Mouse (Mus musculus) layer of hippocampus, adult 11-12 months (tissue): ENCODE measurements around the gene Kcng1.
A peak's percentile ranks its signal among the peaks of the same experiment; 100 is the strongest.

ENCODE experiments used
- DNase-seq: peaks from one replicate; pipeline ENCODE4 v3.0.0; 2022; ENCODE audit warnings: low spot score

The Kcng1 gene

DNA sequence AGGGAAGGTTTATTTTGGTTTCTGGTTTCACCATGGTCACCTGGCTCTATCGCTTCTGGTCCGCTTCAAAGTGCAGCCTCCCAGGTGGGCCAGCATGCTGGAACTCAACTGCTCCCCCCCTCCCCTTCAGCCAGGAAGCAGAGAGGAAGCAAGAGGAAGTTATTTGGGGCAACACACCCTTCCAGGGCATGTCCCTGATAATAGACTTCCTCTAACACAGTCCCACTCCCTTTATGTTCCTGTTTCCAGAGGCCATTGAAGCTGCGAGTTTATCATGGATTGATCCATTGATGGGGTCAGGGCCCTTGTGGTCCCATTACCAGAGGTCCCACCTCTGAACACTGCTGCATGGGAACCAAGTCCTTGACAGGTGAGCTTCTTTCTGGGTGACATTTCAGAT is 21.4 kb downstream of the Kcng1 start:
- DNase-seq: no peak

DNA sequence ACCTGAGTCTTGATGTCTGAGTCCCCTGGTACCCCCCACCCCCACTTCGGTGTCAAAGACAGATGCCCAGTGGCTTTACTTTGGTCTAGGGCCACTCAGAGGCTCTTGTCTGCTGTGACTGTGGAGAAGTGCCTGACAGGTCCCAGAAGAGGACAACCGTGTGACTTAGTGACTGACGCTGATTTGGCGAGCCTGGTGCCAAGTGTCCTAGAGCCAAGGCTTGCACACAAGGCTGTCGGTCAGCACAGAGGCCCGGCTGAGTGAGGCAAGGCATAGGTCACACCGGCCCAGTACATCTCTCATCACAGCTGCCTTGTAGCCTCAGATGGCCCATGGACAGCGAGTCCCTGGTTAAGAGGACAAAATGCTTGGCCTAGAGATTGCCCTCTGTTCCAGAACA is 22.5 kb downstream of the Kcng1 start:
- DNase-seq: no peak

DNA sequence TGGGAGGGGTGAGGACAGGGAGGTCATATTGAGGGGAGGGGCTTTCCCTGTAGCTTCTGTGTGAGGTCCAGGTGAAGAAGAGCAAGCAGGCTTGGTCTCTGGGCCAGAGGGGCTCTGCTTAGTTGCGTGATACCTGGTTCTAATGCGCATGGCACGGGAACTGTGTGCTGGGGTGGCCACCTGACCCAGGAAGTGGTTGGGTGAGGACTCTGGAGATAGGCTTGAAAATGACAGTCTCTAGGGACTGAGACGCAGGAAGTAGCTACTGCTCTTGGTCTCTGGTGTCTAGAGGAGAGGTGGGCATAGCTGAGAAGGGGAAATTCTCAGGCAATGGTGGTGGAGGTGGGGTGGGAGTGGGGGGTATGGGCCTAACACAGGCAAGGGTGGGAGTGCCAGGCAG is 24.3 kb downstream of the Kcng1 start:
- no peak for DNase-seq

DNA sequence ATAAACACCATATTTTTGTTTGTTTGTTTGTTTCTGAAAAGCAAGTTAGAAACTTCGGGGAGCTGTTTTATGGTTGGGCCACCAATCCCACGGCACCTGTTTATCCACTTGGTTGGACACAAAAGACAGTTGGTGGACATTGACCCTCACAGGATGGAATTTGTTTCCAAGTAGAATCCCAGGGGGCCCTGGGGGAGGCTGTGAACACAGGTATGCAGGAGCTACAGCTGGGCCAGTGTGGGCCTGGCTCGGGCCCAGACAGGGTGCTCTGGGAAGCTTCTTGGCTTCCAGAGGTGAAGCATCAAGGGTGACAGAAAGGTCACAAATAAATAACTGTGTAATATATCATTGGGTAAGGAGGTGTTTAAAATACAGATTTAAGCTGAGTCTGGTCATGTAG is 25.0 kb downstream of the Kcng1 start:
- DNase-seq: no peak

DNA sequence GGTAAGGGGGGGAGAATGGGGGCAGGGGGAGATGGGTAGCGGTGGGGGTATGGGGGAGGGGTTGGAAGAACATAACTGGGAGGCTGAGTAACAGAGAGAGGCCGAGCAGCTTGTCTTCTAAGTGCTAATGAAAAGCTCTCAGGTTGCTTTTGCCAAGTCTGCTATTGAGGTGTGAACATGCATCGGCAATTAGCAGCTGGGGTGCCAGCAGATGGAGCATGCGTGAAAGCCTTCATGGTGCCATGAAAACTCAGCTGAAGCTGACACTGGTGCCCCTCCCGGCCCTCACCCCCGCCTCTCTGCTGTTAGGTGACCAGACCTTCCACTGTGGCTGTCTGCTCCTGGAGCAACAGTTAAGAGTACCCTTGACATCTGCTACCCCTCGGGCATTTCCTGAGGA is 27.7 kb downstream of the Kcng1 start:
- DNase-seq: no peak

DNA sequence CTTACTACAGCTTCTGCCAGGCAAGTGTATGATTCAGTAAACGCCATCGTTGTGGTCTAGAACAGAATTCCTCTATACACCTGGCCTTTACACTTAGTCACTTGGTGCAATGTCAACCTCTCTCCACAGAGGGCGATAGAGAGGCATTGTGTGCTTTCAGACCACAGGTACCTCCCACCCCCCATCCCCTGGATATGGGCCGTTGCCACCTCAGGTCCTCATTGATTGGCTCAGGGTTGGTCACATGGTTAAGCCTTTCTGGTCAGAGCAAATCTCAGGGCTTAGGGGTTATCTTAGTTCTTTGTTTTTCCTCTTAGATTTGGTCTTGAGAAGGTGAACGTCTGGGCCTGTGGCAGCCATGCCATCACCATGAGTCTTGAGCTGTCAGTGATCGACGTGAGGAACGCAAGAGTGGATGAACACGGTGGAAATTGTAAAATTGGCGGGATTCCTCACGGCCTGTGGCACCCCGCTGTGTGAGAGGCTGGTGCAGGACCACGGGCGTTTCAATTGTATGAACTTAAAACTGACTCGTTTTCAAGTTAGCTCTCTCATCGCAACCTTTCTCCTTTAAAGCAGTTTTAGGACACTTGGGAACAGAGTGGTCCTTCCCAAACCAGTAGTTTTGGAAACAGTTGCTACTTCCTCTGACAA is 28.8 kb downstream of the Kcng1 start:
- DNase-seq: peak; percentile 37

DNA sequence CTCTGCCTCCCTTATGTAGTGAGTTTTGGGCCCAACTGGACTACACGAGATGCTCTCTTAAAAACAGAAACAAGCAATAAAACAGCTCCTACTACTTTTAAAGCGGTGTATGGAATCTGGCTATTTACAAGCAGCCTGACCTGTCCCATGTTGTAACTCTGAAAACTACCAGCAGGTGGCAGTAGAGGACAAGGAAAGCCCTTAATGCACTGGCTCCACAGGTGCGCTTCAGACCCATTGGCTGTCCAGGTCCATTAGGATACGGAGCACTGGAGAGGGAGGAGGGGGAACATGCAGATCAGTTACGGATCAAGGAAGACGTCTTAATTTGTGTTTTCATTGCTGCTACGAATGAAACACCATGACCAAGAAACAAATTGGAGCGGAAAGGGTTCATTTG is 31.3 kb downstream of the Kcng1 start:
- DNase-seq: peak; percentile 92

DNA sequence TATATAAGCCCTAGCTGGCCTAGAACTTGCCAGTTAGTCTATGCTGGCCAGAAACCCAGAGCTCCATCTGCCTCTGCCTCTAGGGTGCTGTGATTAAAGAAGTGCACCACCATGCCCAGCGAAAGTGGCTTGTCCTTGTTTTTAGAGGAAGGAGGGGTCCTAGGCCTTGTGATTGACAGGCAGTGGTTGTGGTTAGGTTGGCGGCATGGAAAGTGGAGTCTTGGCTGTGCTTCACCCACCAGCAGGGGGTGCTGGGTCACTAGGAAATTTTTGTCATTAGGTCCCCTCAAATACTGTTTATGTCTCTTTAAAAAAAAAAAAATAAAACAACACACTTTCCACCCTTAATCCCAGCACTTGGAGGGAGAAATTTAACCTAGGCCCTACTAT is 32.7 kb downstream of the Kcng1 start:
- DNase-seq: no peak

DNA sequence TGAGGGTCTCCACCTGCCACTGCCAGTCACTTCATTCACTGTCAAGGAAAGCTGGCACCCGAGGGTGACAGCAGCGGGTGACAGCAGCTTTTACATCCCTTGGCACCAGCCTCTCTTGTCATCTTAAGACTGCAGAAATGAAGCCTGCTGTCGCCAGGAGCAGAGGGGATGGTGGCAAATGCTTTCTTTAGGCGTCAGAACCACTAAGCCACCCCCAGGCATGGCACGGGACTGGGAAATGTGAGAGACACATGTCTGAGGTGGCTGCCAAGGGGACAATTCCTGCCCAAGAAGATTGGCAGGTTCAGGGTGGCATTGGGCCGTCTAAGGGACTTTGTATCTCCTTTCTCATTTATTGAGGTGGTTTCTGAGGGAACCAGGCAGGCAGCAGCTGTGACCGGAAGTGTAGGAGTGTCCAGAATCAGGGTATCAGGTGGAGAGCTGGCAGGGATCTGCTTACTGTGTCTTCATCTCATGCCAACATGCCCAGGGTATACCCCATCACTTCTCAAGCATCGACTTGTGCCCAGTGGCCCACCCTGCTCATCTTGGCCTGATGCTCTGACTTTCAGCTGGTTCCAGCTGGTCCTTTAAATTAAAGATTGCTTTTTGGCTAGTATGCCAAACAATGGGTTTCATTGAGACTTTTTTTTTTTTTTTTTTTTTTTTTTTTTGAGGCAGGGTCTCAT is 33.2 kb downstream of the Kcng1 start:
- no peak for DNase-seq

DNA sequence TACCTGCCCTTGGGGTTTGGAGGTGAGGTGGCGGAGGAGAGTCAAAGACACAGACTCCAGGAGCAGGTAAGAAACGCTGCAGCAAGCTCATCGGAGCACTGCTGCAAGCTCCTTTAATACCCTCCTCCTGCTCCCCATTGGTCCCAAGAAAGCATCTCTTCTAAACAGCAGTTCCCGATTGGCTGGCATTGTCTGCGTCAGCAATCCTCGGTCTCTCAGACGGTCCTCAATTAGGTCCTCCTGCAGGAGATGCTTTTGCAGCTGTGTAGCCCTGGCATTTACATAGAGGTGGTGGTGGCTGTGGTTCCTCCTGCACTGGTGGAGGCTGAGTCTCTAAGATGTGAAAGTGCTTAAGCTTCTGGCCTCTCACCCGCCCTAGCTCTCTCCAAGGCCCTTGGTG is 36.0 kb downstream of the Kcng1 start:
- DNase-seq: no peak

DNA sequence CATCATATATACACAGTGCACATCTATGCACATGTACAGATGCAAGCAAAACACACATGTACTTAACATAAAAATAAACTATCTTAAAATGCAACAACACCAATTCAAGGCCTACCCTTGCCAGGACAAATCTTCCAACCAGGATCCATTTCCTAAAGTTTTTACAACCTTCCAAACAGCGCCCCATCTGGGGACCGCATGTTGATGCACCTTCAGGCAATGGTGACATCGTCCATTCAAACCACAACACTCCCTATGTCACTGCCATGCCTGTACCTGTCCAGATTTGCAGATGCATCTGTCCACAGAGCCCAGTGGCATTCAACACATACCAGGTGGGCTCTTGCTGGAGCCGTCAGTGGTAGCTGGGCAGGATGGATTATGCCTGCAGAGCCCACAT is 38.3 kb downstream of the Kcng1 start:
- DNase-seq: no peak

DNA sequence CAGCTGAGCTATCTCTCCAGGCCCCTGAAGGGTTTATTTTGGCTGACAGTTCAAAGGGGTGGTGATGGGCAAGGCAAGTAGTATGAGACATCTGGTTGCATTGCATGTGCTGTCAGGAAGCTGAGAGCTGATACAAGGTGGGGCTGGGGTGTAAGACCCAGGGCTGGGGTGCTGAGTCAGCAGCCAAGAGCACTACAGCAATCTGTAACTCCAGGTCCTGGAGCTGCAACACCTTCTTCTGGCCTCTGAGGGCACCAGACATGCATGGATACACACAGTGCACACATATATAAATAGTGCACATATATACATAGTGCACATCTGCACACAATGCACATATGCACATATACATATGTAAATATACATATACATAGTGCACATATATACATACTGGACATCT is 38.7 kb downstream of the Kcng1 start:
- no peak for DNase-seq

DNA sequence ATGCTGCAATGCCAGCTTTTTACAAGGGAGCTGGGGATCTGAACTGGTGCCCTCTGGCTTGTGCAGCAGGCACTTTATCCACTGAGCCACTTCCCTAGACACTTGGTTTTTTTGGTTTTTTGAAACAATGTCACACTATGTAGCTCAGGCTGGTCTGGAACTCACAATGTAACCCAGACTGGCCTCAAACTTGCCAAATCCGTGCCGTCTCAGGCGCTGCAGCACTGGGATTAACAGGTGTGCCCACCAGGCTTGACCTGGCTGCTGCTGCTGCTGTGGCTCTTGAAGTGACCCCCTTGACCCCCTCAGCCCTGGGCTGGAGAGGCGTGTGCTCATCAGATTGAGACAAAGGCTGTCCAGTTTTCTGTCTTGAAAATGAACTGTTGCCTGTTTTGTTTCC is 43.2 kb downstream of the Kcng1 start:
- DNase-seq: no peak

DNA sequence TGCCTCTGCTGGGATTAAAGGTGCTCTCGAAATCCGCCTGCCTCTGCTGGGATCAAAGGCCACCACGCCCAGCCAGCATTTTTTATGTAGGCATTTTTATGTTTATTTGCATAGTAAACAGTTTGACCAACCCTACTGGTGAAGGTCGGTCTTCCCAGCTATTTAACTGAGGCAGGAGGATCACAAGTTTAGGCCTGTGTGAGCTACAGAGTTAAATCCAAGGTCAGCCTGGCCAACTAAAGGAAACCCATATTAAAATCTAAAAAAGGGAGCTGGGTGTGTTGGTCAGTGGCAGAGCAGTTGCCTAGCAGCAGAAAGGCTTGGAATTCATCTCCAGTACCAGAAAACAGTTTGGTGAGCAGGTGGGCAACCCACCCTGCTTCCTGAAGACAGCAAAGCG is 48.2 kb downstream of the Kcng1 start:
- DNase-seq: no peak

DNA sequence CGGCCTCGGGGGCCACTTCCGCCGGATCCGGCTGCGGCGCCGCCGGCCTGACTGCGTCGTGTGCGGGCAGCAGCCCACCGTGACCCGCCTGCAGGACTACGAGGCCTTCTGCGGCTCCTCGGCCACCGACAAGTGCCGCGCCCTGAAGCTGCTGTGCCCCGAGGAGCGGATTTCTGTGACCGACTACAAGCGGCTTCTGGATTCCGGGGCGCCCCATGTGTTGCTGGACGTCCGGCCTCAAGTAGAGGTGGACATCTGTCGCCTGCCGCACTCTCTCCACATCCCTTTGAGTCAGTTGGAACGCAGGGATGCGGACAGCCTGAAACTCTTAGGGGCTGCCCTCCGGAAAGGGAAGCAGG is 50.1 kb downstream of the Kcng1 start:
- no peak for DNase-seq

DNA sequence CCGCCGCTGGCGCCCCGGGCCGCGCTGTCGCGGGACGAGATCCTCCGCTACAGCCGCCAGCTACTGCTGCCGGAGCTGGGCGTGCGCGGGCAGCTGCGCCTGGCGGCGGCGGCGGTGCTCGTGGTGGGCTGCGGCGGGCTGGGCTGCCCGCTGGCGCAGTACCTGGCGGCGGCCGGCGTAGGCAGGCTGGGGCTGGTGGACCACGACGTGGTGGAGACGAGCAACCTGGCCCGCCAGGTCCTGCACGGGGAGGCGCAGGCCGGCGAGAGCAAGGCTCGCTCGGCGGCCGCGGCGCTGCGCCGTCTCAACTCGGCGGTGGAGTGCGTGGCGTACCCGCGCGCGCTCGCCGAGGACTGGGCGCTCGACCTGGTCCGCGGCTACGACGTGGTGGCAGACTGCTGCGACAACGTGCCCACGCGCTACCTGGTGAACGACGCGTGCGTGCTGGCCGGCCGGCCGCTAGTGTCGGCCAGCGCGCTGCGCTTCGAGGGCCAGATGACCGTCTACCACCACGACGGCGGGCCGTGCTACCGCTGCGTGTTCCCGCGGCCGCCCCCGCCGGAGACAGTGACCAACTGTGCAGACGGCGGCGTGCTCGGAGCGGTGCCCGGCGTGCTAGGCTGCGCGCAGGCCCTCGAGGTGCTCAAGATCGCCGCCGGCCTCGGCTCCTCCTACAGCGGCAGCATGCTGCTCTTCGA is 50.6 kb downstream of the Kcng1 start:
- peak; percentile 31 for DNase-seq

DNA sequence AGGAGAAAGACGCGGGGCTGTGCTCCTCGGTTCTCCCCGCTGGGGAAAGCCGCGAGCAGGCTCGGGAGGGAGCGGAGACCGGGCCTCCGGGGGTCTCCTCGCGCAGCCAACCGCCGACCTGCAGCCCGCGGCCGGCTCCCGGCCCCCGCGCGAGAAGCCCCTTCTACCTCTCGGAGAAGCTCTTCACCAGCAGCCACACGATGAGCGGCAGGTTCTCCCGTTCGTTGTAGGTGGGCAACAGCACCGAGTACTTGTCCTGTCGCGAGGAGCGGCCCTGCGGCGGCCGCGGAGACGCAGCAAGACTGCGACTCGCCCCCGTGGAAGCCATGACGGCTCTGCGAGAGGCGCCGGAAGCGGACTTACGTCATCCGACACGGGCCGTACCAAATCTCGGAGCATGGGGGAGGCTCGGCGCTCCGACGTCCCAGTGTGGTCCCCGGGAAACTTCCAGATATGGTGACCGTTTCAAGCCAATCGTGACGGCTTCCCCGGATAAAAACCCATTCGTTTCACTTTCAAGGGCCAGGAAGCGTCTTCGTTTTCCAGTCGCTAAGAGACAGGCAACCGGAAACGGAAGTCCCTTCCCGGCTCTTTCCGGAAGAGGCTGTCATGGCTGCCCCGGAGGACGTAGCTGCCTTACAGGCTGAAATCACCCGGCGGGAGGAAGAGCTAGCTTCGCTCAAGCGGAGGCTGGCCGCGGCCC is 51.4 kb downstream of the Kcng1 start, which contains the start of the genes Gm20716, Dpm1 and Mocs3:
Gene Gm20716 (minus strand): TSS at position 339 of the 703 bp plus-strand sequence.
Gene Dpm1 (minus strand): TSS at position 566 of the 703 bp plus-strand sequence.
Gene Mocs3 (plus strand): TSS at position 597 of the 703 bp plus-strand sequence.
- DNase-seq: peak; percentile 89

DNA sequence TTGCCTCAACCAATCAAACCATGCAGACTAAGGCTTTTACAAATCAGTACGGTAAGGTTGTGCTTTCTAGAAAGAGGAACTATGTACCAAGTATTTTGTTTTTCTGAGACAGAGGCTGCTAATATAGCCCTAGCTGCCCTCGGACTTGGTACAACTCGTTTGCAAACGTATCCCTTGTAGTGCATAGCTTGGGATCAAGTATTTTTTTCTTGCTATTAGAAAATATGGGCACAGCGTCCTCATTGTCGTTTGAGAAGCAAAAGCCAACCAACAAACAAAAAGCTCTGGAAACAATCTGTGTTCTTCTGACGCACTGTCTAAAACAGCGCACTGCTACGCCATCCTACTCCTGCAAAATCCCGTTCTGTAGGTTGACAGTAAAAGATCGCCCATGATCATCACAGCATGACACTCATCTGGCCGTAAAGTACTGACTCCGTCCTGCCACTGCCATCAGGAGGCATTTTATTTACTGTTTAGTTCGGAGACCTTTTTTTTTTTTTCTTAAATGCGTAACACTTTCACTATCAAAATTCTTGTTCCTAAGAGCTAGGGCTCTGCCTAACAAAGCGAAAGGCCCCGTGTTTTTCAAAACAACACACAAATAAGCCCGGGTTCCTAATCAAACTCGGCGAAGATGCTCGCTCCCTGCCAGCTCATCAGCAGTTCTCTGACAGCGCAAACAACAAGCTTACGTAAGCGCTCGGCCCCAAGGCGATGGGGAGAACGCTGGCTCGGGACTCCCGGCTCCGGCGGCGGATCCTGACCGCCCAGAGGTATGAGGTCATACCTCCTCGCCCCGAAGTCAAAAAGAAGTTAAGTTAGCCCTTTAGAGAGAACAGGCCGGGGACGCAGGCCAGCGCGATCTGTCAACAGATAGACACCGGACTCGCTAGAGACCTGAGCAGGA is 52.2 kb downstream of the Kcng1 start:
- peak; percentile 45 for DNase-seq

DNA sequence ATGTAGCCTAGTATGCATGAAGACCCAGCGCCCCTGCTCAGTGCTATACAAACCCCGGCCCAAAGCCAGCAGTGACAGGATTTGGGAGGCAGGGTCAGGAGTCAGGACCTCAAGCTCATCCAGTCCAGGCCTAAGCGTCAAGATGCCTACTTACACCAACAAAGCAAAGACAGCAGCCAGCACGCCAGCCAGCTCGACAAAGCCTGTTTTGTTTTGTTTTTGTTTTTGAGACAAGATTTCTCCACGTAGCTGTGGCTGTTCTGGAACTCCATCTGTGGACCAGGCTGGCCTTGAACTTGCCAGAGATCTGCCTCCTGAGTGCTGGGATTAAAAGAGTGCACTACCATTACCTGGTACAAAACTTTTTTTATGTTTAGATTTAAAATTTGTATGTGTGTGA is 58.2 kb downstream of the Kcng1 start:
- no peak for DNase-seq

DNA sequence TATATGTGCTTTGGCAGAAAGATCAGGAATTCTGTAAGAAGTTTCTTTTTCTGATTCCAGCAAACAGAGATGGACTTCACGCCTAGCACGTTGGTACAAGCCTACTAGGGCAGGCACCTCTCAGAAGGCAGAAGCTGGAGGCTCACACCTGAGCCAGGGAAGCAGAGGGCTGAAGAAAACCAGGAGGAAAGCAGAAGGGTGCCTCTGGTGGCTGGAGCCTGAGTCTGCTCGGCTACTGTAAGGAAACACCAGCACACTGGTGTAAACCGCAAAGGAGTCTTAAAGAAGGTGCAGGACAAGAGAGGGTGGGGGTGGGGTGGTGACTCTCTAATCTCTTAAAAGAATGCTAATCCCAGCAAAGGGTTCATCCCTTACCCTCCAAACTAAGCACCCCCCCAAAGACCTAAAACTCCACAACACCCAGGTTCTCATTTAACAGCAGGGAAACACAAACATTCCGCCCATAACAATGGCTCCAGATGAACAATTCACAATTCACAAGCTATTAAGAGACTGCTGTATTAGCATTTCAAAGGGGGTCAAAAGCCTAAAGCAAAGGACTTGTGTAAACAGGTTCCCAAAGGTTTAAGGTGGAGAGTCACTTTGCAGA is 67.6 kb downstream of the Kcng1 start:
- no peak for DNase-seq
